Comparison of ENCODE assay signal across 15 mouse cellular contexts in genomic region chr14:45469446-45469845, GRCm38 (mm10).
A peak's percentile ranks its signal among the peaks of the same experiment; 100 is the strongest.
DNase-seq lines count a peak whose midpoint lies in the region; ATAC-seq and TF ChIP-seq lines count a peak whose summit lies in the region.
"Had no signal": no experiment of that assay in that cellular context is flagged by ENCODE, and none has a peak within 500 bp of the region (broad histone marks: within the 10 kb centered on the region; RNA-seq: fewer than 3 reads in every experiment).

No protein-coding gene starts in this region.

- no peak overlapping the region for H3K27ac ChIP-seq in heart, postnatal 0 days (ENCODE audit: low read depth)
- no peak overlapping the region for H3K27ac ChIP-seq in lung, embryonic 14.5 days (ENCODE audit: low read depth)
- H3K27ac ChIP-seq: embryonic facial prominence, embryonic 13.5 days; forebrain, embryonic 12.5 days; heart, embryonic 13.5 days; limb, embryonic 13.5 days; macrophage had no signal

- H3K9ac ChIP-seq in heart, postnatal 0 days (replicated peaks; ENCODE audit: low read depth, low read length): no peak overlapping the region
- no peak overlapping the region for H3K9ac ChIP-seq in lung, embryonic 14.5 days
- H3K9ac ChIP-seq: embryonic facial prominence, embryonic 13.5 days; forebrain, embryonic 12.5 days; heart, embryonic 13.5 days; limb, embryonic 13.5 days had no signal

- H3K4me2 ChIP-seq in heart, postnatal 0 days (ENCODE audit: low read depth, low read length): no peak overlapping the region
- no peak overlapping the region for H3K4me2 ChIP-seq in lung, embryonic 14.5 days
- H3K4me2 ChIP-seq: embryonic facial prominence, embryonic 13.5 days; forebrain, embryonic 12.5 days; heart, embryonic 13.5 days; limb, embryonic 13.5 days had no signal

- no peak for ATAC-seq in heart, postnatal 0 days (ENCODE audit: insufficient read depth, low read depth)
- ATAC-seq in lung, embryonic 14.5 days (ENCODE audit: insufficient read depth): no peak
- ATAC-seq in G1E (ENCODE audit: extremely low read depth, insufficient number of reproducible peaks, low FRiP score, poor library complexity, severe bottlenecking): no peak
- ATAC-seq in megakaryocyte-erythroid progenitor cell, adult 5-6 weeks (replicated peaks; ENCODE audit: low FRiP score, low TSS enrichment, poor library complexity, severe bottlenecking): 0 out of 2 replicates have a peak, but pooled peaks have one; percentile 57
- ATAC-seq: hindbrain, embryonic 16.5 days had no signal

- H3K36me3 ChIP-seq in heart, postnatal 0 days (replicated peaks; ENCODE audit: control insufficient read depth, insufficient read depth, low read length): peaks cover 87% of the 10 kb centered on the region
- H3K36me3 ChIP-seq in lung, embryonic 14.5 days (ENCODE audit: insufficient read depth): peaks cover 86% of the 10 kb centered on the region
- no peaks in the 10 kb centered on the region for H3K36me3 ChIP-seq in G1E (replicated peaks)

- no peak for DNase-seq in heart, postnatal 0 days (ENCODE audit: low spot score)
- no peak for DNase-seq in heart, postnatal 4 days
- no peak for DNase-seq in lung, embryonic 14.5 days
- no peak for DNase-seq in lung, postnatal 10 days
- DNase-seq in G1E (ENCODE audit: low spot score) (no peak), adipocyte (ENCODE audit: low spot score) (no peak)
- DNase-seq: cerebellum, postnatal 25 days; thymus, adult 2 months had no signal

- 95% methylated on average over 8 of the region's 8 CpGs for WGBS in heart, postnatal 0 days
- 92% methylated on average over 8 of the region's 8 CpGs for WGBS in lung, embryonic 14.5 days

- peak; percentile 37; the same call in 1 of the 2 replicates for TF ChIP-seq CTCF in heart, postnatal 0 days (IDR thresholded peaks at IDR 0.05; ENCODE audit: low read depth)
- peak; percentile 54 for TF ChIP-seq CTCF in lung, embryonic 14.5 days (IDR thresholded peaks at IDR 0.05; ENCODE audit: low read depth)
- TF ChIP-seq CTCF in G1E (IDR thresholded peaks at IDR 0.05; ENCODE audit: low read depth, low read length): peak; percentile 25; the same call in 1 of the 2 replicates

- no peaks in the 10 kb centered on the region for H3K9me3 ChIP-seq in heart, postnatal 0 days (replicated peaks; ENCODE audit: control insufficient read depth, low read length)
- H3K9me3 ChIP-seq in lung, embryonic 14.5 days (ENCODE audit: low read depth, low read length): 0 out of 2 replicates have a peak, but pooled peaks cover 4% of the 10 kb centered on the region
- peaks cover 5% of the 10 kb centered on the region for H3K9me3 ChIP-seq in G1E (replicated peaks)
- H3K9me3 ChIP-seq: embryonic facial prominence, embryonic 13.5 days; forebrain, embryonic 12.5 days had no signal

- H3K27me3 ChIP-seq in heart, postnatal 0 days (ENCODE audit: control insufficient read depth, insufficient read depth, low read length): no peaks in the 10 kb centered on the region
- no peaks in the 10 kb centered on the region for H3K27me3 ChIP-seq in lung, embryonic 14.5 days (ENCODE audit: insufficient read depth, low read length)
- H3K27me3 ChIP-seq in G1E (ENCODE audit: insufficient read depth, low read length): no peaks in the 10 kb centered on the region
- H3K27me3 ChIP-seq: embryonic facial prominence, embryonic 13.5 days; forebrain, embryonic 12.5 days; heart, embryonic 13.5 days; limb, embryonic 13.5 days had no signal

- no peak for TF ChIP-seq EP300 in heart, postnatal 0 days (IDR thresholded peaks at IDR 0.05; ENCODE audit: low read depth)

- no peaks in the 10 kb centered on the region for H3K4me1 ChIP-seq in heart, postnatal 0 days (ENCODE audit: control insufficient read depth, insufficient read depth)
- 0 out of 2 replicates have a peak, but pooled peaks cover 3% of the 10 kb centered on the region for H3K4me1 ChIP-seq in lung, embryonic 14.5 days (ENCODE audit: insufficient read depth)
- H3K4me1 ChIP-seq in G1E (ENCODE audit: insufficient read depth, low read depth, low read length): peaks cover 10% of the 10 kb centered on the region

- H3K4me3 ChIP-seq in heart, postnatal 0 days (ENCODE audit: low read depth, low read length): no peak overlapping the region
- no peak overlapping the region for H3K4me3 ChIP-seq in lung, embryonic 14.5 days (ENCODE audit: low read depth, low read length)
- no peak overlapping the region for H3K4me3 ChIP-seq in G1E (ENCODE audit: low read depth, low read length)
- H3K4me3 ChIP-seq: embryonic facial prominence, embryonic 13.5 days; forebrain, embryonic 12.5 days; heart, embryonic 13.5 days; limb, embryonic 13.5 days had no signal
